Comparison of ENCODE assay signal across 19 mouse cellular contexts in the genomic region with DNA sequence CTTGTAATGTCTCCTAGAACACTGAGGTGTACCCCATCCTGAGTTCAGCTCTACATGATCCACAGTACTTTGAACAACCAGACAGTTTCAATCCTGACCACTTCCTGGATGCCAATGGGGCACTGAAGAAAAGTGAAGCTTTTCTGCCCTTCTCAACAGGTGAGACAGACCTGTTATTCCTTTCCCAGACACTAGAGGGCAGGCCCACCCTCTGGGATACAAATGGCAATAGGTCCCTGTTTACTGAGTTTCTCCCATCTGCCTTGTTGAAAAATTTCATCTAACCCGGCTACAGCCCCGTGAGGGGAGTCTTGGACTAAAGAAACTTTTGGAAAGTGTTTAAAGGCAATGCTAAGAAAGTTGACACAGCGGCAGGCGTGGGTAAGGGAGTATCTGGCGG. TPM values are rescaled to one million over a fixed set of nuclear protein-coding genes. Genes with fewer than 3 reads are reported as not detected.
DNase-seq lines count a peak whose midpoint lies in the region; ATAC-seq and TF ChIP-seq lines count a peak whose summit lies in the region.
"Not testable (repeated sequence)": the region's sequence is repeated elsewhere in the genome, so short reads cannot be mapped to it uniquely, and the experiment has no call there.
"Had no signal": no experiment of that assay in that cellular context is flagged by ENCODE, and none has a peak within 500 bp of the region (broad histone marks: within the 10 kb centered on the region; RNA-seq: fewer than 3 reads in every experiment).

No protein-coding gene starts in this region.

- H3K4me2 ChIP-seq in kidney, postnatal 0 days (ENCODE audit: low read length); liver, embryonic 14.5 days (ENCODE audit: low read depth): not testable (repeated sequence)

- TF ChIP-seq EP300 in liver, embryonic 14.5 days (IDR thresholded peaks at IDR 0.05; ENCODE audit: low read depth): not testable (repeated sequence)

- not testable (repeated sequence) for H3K9me3 ChIP-seq in kidney, postnatal 0 days (replicated peaks; ENCODE audit: low read length); liver, embryonic 14.5 days (ENCODE audit: control insufficient read depth, low read length)

- H3K4me3 ChIP-seq in kidney, postnatal 0 days (replicated peaks; ENCODE audit: low read depth, low read length); liver, embryonic 14.5 days (ENCODE audit: insufficient read depth in 1 of 2, low read depth in 2 of 2, low read length in 2 of 2): not testable (repeated sequence)

- H3K36me3 ChIP-seq in kidney, postnatal 0 days (ENCODE audit: insufficient read depth, low read length); liver, embryonic 14.5 days (replicated peaks; ENCODE audit: control insufficient read depth, insufficient read depth, low read depth): not testable (repeated sequence)

- TF ChIP-seq CTCF in kidney, postnatal 0 days (IDR thresholded peaks at IDR 0.05; ENCODE audit: low read depth): peak; percentile 55
- peak; percentile 56 for TF ChIP-seq CTCF in liver, embryonic 14.5 days (IDR thresholded peaks at IDR 0.05; ENCODE audit: low read depth)

- H3K4me1 ChIP-seq in kidney, postnatal 0 days (replicated peaks; ENCODE audit: insufficient read depth, low read length); liver, embryonic 14.5 days (replicated peaks; ENCODE audit: control insufficient read depth in 2 of 2, insufficient read depth in 2 of 2, low read length in 1 of 2): not testable (repeated sequence)

- WGBS in kidney, postnatal 0 days: 52% methylated on average over 5 of the region's 5 CpGs
- 44% methylated on average over 5 of the region's 5 CpGs for WGBS in liver, embryonic 14.5 days (ENCODE audit: insufficient replicate concordance)

- ATAC-seq in kidney, postnatal 0 days (replicated peaks; ENCODE audit: low FRiP score, low read depth); liver, embryonic 14.5 days (ENCODE audit: insufficient read depth): not testable (repeated sequence)
- peak; percentile 55; the same call in 1 of the 2 replicates for ATAC-seq in megakaryocyte progenitor cell, adult 5-6 weeks (replicated peaks; ENCODE audit: poor library complexity)

- DNase-seq in CD4-positive, CD25-positive, alpha-beta regulatory T cell, adult 2 months (ENCODE audit: low read depth, low spot score): peak; percentile 2
- DNase-seq in R1 (ENCODE audit: low read depth, low spot score): peak; percentile 16
- peak; percentile 4 for DNase-seq in embryo, embryonic 10.5 days (ENCODE audit: low spot score)
- peak; percentile 29 for DNase-seq in induced T-regulatory cell, adult 2 months (ENCODE audit: low read depth)
- not testable (repeated sequence) for DNase-seq in kidney, postnatal 0 days (ENCODE audit: low spot score); liver, embryonic 14.5 days (ENCODE audit: low read depth in 3 of 3, low spot score in 3 of 3)

- H3K27ac ChIP-seq in kidney, postnatal 0 days; liver, embryonic 14.5 days: not testable (repeated sequence)

- not testable (repeated sequence) for H3K9ac ChIP-seq in kidney, postnatal 0 days (ENCODE audit: low read depth, low read length); liver, embryonic 14.5 days (replicated peaks)

- H3K27me3 ChIP-seq in kidney, postnatal 0 days (ENCODE audit: insufficient read depth, low read length); liver, embryonic 14.5 days (ENCODE audit: control insufficient read depth, insufficient read depth, low read length): not testable (repeated sequence)

RNA-seq across cellular contexts. Expression of a gene that starts 19.9 kb away (rescaled TPM):
- polyA plus RNA-seq in kidney, postnatal 0 days (2015; fragmentation: Nextera tagmentation; extraction: Ambion mirVana): not detected in 2 replicates
- polyA plus RNA-seq in liver, embryonic 14.5 days (2012; rRNA removed): 0.05 and 0.07 TPM in 2 replicates
- 0.10 TPM in 1 of 2 replicates, not detected in the other for polyA plus RNA-seq in liver, embryonic 14.5 days (2014; fragmentation: Nextera tagmentation; extraction: Ambion mirVana)
- total RNA-seq in megakaryocyte progenitor cell, adult 5-6 weeks (2015): not detected in 2 replicates
- total RNA-seq in megakaryocyte progenitor cell, adult 5-6 weeks (2017): not detected in 2 replicates
- total RNA-seq: forebrain, postnatal 0 days; gastrocnemius, postnatal 4 days; layer of hippocampus, postnatal 10 days; megakaryocyte-erythroid progenitor cell, adult 5-6 weeks had no signal
- polyA plus RNA-seq: forebrain, embryonic 10.5 days; forebrain, postnatal 0 days; heart, embryonic 11.5 days; hindbrain, embryonic 12.5 days; intestine, embryonic 14.5 days; limb, embryonic 11.5 days; midbrain, embryonic 15.5 days; neural tube, embryonic 15.5 days; stomach, embryonic 14.5 days had no signal
